Mouse (Mus musculus) CH12.LX (cell line): ENCODE measurements at regions not wholly inside any gene's neighbourhood (a gene's known extent, or its start where the extent isn't known, plus 50 kb on each side); places are given as distances from the start of the nearest gene placed in this dataset.

ENCODE experiments used
- DNase-seq: peaks from one replicate; pipeline ENCODE4 v3.0.0-alpha.2; 2013; ENCODE audit errors: extremely low read depth
- H3K27ac ChIP-seq: 2 replicates; pipeline ENCODE4 v1.5.1; 2012; ENCODE audit warnings: low read depth, mild to moderate bottlenecking, control low read depth, moderate library complexity; ENCODE audit not compliant: insufficient read depth
- H3K27me3 ChIP-seq: replicated peaks from 2 replicates; pipeline ENCODE3; 2012; ENCODE audit warnings: inconsistent platforms
- H3K36me3 ChIP-seq, 2 experiments: replicated peaks in 1 of 2; 2 replicates each; pipeline versions ENCODE3 to v1.6.1; 2012; ENCODE audit warnings: inconsistent platforms in 1 of 2, low read length in 1 of 2, mild to moderate bottlenecking in 1 of 2, mixed read lengths in 1 of 2, moderate library complexity in 1 of 2; ENCODE audit not compliant: control insufficient read depth in 1 of 2, insufficient read depth in 1 of 2
- H3K4me1 ChIP-seq, 2 experiments: 2 replicates each; pipeline ENCODE4 v1.6.1; 2012; ENCODE audit warnings: inconsistent platforms in 1 of 2, moderate library complexity in 1 of 2; ENCODE audit not compliant: insufficient read depth in 2 of 2, control insufficient read depth in 1 of 2
- H3K4me2 ChIP-seq: 2 replicates; pipeline ENCODE4 v1.6.1; 2012; ENCODE audit warnings: low read depth, mild to moderate bottlenecking, control low read depth; ENCODE audit not compliant: poor library complexity, insufficient read depth, severe bottlenecking
- H3K4me3 ChIP-seq, 3 experiments: fragments of 150-350 bp in 1 of 3; sonication (generic) in 1 of 3; replicated peaks in 1 of 3; 2 replicates each; pipeline versions ENCODE3 to v1.5.1; 2011 to 2012; ENCODE audit warnings: low read depth in 2 of 3, low read length in 2 of 3, mild to moderate bottlenecking in 2 of 3, moderate library complexity in 2 of 3, control low read depth in 1 of 3, improper control_type of control experiment in 1 of 3, inconsistent platforms in 1 of 3, mixed read lengths in 1 of 3; ENCODE audit not compliant: poor library complexity in 1 of 3
- H3K79me2 ChIP-seq: replicated peaks from 2 replicates; pipeline ENCODE4 v1.6.1; 2012; ENCODE audit warnings: mild to moderate bottlenecking, moderate library complexity; ENCODE audit not compliant: control insufficient read depth, poor library complexity, insufficient read depth, severe bottlenecking; ENCODE audit errors: extremely low read depth
- H3K9ac ChIP-seq: 2 replicates; pipeline ENCODE4 v1.6.1; 2012; ENCODE audit warnings: low read depth, mild to moderate bottlenecking, control low read depth, moderate library complexity; ENCODE audit not compliant: insufficient read depth
- H3K9me3 ChIP-seq: replicated peaks from 2 replicates; pipeline ENCODE3; 2012; ENCODE audit warnings: low read length, inconsistent platforms, mixed read lengths
- BHLHE40 ChIP-seq: IDR thresholded peaks from 2 replicates; pipeline ENCODE4 v1.6.1; 2011; ENCODE audit warnings: mild to moderate bottlenecking, low read depth, low read length, improper control_type of control experiment
- E2F4 ChIP-seq: IDR thresholded peaks from 2 replicates; pipeline ENCODE4 v1.6.1; 2011; ENCODE audit warnings: low read depth, low read length, improper control_type of control experiment; ENCODE audit not compliant: insufficient replicate concordance
- EP300 ChIP-seq: IDR thresholded peaks from 2 replicates; pipeline ENCODE4 v1.6.1; 2011; ENCODE audit warnings: low read length, improper control_type of control experiment
- ETS1 ChIP-seq: conservative IDR thresholded peaks from 2 replicates; pipeline ENCODE4 v1.6.1; 2012; ENCODE audit warnings: low read depth, mild to moderate bottlenecking, inconsistent platforms, low read length, improper control_type of control experiment, moderate library complexity
- GABPA ChIP-seq: IDR thresholded peaks from 2 replicates; pipeline ENCODE4 v1.6.1; 2012; ENCODE audit warnings: low read depth, low read length, improper control_type of control experiment, inconsistent platforms; ENCODE audit not compliant: insufficient replicate concordance
- HCFC1 ChIP-seq: IDR thresholded peaks from 2 replicates; pipeline ENCODE4 v1.6.1; 2012; ENCODE audit warnings: low read depth, mild to moderate bottlenecking, inconsistent platforms, low read length, improper control_type of control experiment
- IRF4 ChIP-seq: IDR thresholded peaks from 2 replicates; pipeline ENCODE4 v1.6.1; 2014; ENCODE audit warnings: low read depth, mild to moderate bottlenecking, inconsistent platforms, low read length, improper control_type of control experiment
- JUN ChIP-seq: IDR thresholded peaks from 2 replicates; pipeline ENCODE4 v1.6.1; 2011; ENCODE audit warnings: low read depth, mild to moderate bottlenecking, low read length, improper control_type of control experiment, moderate library complexity; ENCODE audit not compliant: insufficient read depth
- JUND ChIP-seq: conservative IDR thresholded peaks from 2 replicates; pipeline ENCODE4 v1.6.1; 2011; ENCODE audit warnings: low read depth, low read length, improper control_type of control experiment
- MAFK ChIP-seq: IDR thresholded peaks from 2 replicates; pipeline ENCODE4 v1.6.1; 2011; ENCODE audit warnings: low read length, improper control_type of control experiment; ENCODE audit not compliant: insufficient replicate concordance
- MEF2A ChIP-seq: IDR thresholded peaks from 2 replicates; pipeline ENCODE4 v1.6.1; 2014; ENCODE audit warnings: low read depth, mild to moderate bottlenecking, inconsistent platforms, low read length, improper control_type of control experiment, borderline replicate concordance
- MXI1 ChIP-seq: IDR thresholded peaks from 2 replicates; pipeline ENCODE4 v1.6.1; 2011; ENCODE audit warnings: mild to moderate bottlenecking, low read depth, low read length, improper control_type of control experiment
- MYC ChIP-seq: IDR thresholded peaks from 2 replicates; pipeline ENCODE4 v1.6.1; 2011; ENCODE audit warnings: low read depth, mild to moderate bottlenecking, improper control_type of control experiment, low read length
- NELFE ChIP-seq: IDR thresholded peaks from 2 replicates; pipeline ENCODE4 v1.6.1; 2011; ENCODE audit warnings: low read depth, low read length, improper control_type of control experiment
- NRF1 ChIP-seq: IDR thresholded peaks from 2 replicates; pipeline ENCODE4 v1.6.1; 2014; ENCODE audit warnings: low read depth, mild to moderate bottlenecking, inconsistent platforms, low read length, improper control_type of control experiment, moderate library complexity
- PAX5 ChIP-seq: IDR thresholded peaks from 2 replicates; pipeline ENCODE4 v1.6.1; 2012; ENCODE audit warnings: low read length, inconsistent platforms, mixed read lengths
- POLR2AphosphoS2 ChIP-seq: IDR thresholded peaks from 2 replicates; pipeline ENCODE4 v1.6.1; 2011; ENCODE audit warnings: low read depth, low read length, improper control_type of control experiment
- SIN3A ChIP-seq: IDR thresholded peaks from 2 replicates; pipeline ENCODE4 v1.6.1; 2012; ENCODE audit warnings: low read length, improper control_type of control experiment, inconsistent platforms
- TCF12 ChIP-seq: IDR thresholded peaks from 2 replicates; pipeline ENCODE4 v1.6.1; 2014; ENCODE audit warnings: low read depth, mild to moderate bottlenecking, inconsistent platforms, low read length, improper control_type of control experiment
- ZC3H11A ChIP-seq: IDR thresholded peaks from 2 replicates; pipeline ENCODE4 v1.6.1; 2012; ENCODE audit warnings: low read depth, mild to moderate bottlenecking, inconsistent platforms, low read length, improper control_type of control experiment
- ZKSCAN1 ChIP-seq: IDR thresholded peaks from 2 replicates; pipeline ENCODE4 v1.6.1; 2012; ENCODE audit warnings: low read depth, inconsistent platforms, low read length, improper control_type of control experiment, borderline replicate concordance
- ZMIZ1 ChIP-seq: IDR thresholded peaks from 2 replicates; pipeline ENCODE4 v1.6.1; 2012; ENCODE audit warnings: low read depth, mild to moderate bottlenecking, inconsistent platforms, low read length, improper control_type of control experiment
- dilution Hi-C: fragments of 300-500 bp; cut with MboI; formaldehyde crosslinking; loops from 2 replicates; pipeline ENCODE4 v1.14.3; 2020; ENCODE audit warnings: low sequenced_read_pairs; ENCODE audit not compliant: extremely low pct_unique_long_range_greater_than_20kb, extremely low pct_ligation_motif_present
- in situ Hi-C: fragments of 300-500 bp; cut with MboI; formaldehyde crosslinking; loops from 3 replicates; pipeline ENCODE4 v1.14.3; 2019; ENCODE audit warnings: low sequenced_read_pairs, low pct_ligation_motif_present, low pct_unique_long_range_greater_than_20kb, mixed read lengths

GRCm38 (mm10) chr3:34745181-34745736, 95.1 kb downstream of the Sox2 start:
- in situ Hi-C loops (no loop called here), dilution Hi-C loops (no loop called here)
- Histone ChIP-seq H3K27me3 (no peaks in the 10 kb centered on the region), H3K27ac (no peak overlapping the region), H3K4me2 (no peak overlapping the region), H3K9me3 (peaks cover 65% of the 10 kb centered on the region), H3K36me3 (no peaks in the 10 kb centered on the region), H3K79me2 (no peaks in the 10 kb centered on the region), H3K4me3 (no peak overlapping the region), H3K4me1 (no peaks in the 10 kb centered on the region), H3K9ac (no peak overlapping the region)
- no peak for TF ChIP-seq GABPA
- no peak for TF ChIP-seq ETS1
- no peak for TF ChIP-seq MAFK
- no peak for TF ChIP-seq E2F4
- TF ChIP-seq MYC: no peak
- TF ChIP-seq ZMIZ1: no peak
- no peak for DNase-seq

GRCm38 (mm10) chr3:34747499-34748093, 97.4 kb downstream of the Sox2 start:
- in situ Hi-C loops (no loop called here), dilution Hi-C loops (no loop called here)
- no peak overlapping the region for H3K4me3 ChIP-seq
- no peaks in the 10 kb centered on the region for H3K27me3 ChIP-seq
- no peak for DNase-seq
- H3K4me1 ChIP-seq: no peaks in the 10 kb centered on the region
- TF ChIP-seq GABPA: no peak
- TF ChIP-seq TCF12: no peak
- no peak for TF ChIP-seq NELFE
- no peak for TF ChIP-seq POLR2AphosphoS2
- no peak for TF ChIP-seq IRF4
- TF ChIP-seq HCFC1: no peak
- TF ChIP-seq JUN: no peak
- no peak overlapping the region for H3K27ac ChIP-seq
- no peaks in the 10 kb centered on the region for H3K79me2 ChIP-seq
- no peak overlapping the region for H3K9ac ChIP-seq
- H3K9me3 ChIP-seq: peaks cover 78% of the 10 kb centered on the region
- H3K4me2 ChIP-seq: no peak overlapping the region
- no peaks in the 10 kb centered on the region for H3K36me3 ChIP-seq

- no peak for TF ChIP-seq EP300
- TF ChIP-seq NRF1: no peak
- no peak for TF ChIP-seq JUND
- TF ChIP-seq ETS1: no peak
- TF ChIP-seq MEF2A: no peak
- no peak for TF ChIP-seq SIN3A
- no peak for TF ChIP-seq ZC3H11A
- no peak for TF ChIP-seq MXI1
- no peak for TF ChIP-seq IRF4
- no peak for TF ChIP-seq ZKSCAN1
- TF ChIP-seq MYC: no peak
- TF ChIP-seq BHLHE40: no peak
- no peak for TF ChIP-seq PAX5
- TF ChIP-seq ZMIZ1: no peak
- TF ChIP-seq NELFE: no peak
- in situ Hi-C loops (no loop called here), dilution Hi-C loops (no loop called here)
- no peak overlapping the region for H3K4me2 ChIP-seq
- DNase-seq: no peak
- H3K27me3 ChIP-seq: no peaks in the 10 kb centered on the region
- no peaks in the 10 kb centered on the region for H3K36me3 ChIP-seq
- no peaks in the 10 kb centered on the region for H3K4me1 ChIP-seq
- H3K4me3 ChIP-seq: no peak overlapping the region
- no peak overlapping the region for H3K27ac ChIP-seq
- H3K79me2 ChIP-seq: no peaks in the 10 kb centered on the region
- peaks cover 76% of the 10 kb centered on the region for H3K9me3 ChIP-seq
- no peak overlapping the region for H3K9ac ChIP-seq
Measured at GRCm38 (mm10) chr3:34749989-34750388, 99.8 kb downstream of the Sox2 start.
